Mouse (Mus musculus): Measurements from ENCODE around the gene Gramd4. TPM values are rescaled to one million over a fixed set of nuclear protein-coding genes. Genes with fewer than 3 reads are reported as not detected.

The Gramd4 gene
- polyA plus RNA-seq, 1 experiment from 2014 or later, result 17.4 TPM

GRCm38 (mm10) chr15:86032811-86033190 lies 24.7 kb upstream of the Gramd4 start:
- 2% methylated on average over 38 of the region's 38 CpGs for WGBS
- peak overlapping the region; percentile 72 for H3K4me3 ChIP-seq (replicated peaks)
- peaks cover 31% of the 10 kb centered on the region for H3K27me3 ChIP-seq
- H3K4me2 ChIP-seq, result peak overlapping the region; percentile 91
- H3K9ac ChIP-seq, result peak overlapping the region; percentile 77
- no peak for ATAC-seq (replicated peaks; ENCODE audit: low FRiP score)
- peak overlapping the region; percentile 93; the same call in 1 of the 2 replicates for H3K27ac ChIP-seq
- peaks cover 7% of the 10 kb centered on the region for H3K9me3 ChIP-seq (replicated peaks)
- peaks cover 21% of the 10 kb centered on the region for H3K36me3 ChIP-seq
- H3K4me1 ChIP-seq, result peaks cover 59% of the 10 kb centered on the region

GRCm38 (mm10) chr15:86033191-86033841 lies 24.2 kb upstream of the Gramd4 start, which contains the start of gene Celsr1:
TSS of gene Celsr1 (minus strand) at chr15:86033777.
- under 1% methylated on average over 75 of the region's 80 CpGs for WGBS
- ATAC-seq (replicated peaks; ENCODE audit: low FRiP score), result peak; percentile 25; the same call in 1 of the 2 replicates

GRCm38 (mm10) chr15:86034021-86034523 lies 23.4 kb upstream of the Gramd4 start:
- H3K9me3 ChIP-seq (replicated peaks), result peaks cover 7% of the 10 kb centered on the region
- peak overlapping the region; percentile 77 for H3K9ac ChIP-seq
- ATAC-seq (replicated peaks; ENCODE audit: low FRiP score), result peak; percentile 86
- H3K36me3 ChIP-seq, result peaks cover 21% of the 10 kb centered on the region
- peaks cover 33% of the 10 kb centered on the region for H3K27me3 ChIP-seq
- peaks cover 59% of the 10 kb centered on the region for H3K4me1 ChIP-seq
- peak overlapping the region; percentile 72 for H3K4me3 ChIP-seq (replicated peaks)
- H3K4me2 ChIP-seq, result peak overlapping the region; percentile 91
- peak overlapping the region; percentile 94 for H3K27ac ChIP-seq
- WGBS, result under 1% methylated on average over 44 of the region's 44 CpGs

More at GRCm38 (mm10) chr15:86033191-86033841, 24.2 kb upstream of the Gramd4 start, which contains the start of gene Celsr1:
- Histone ChIP-seq H3K27ac (peak within 1 kb of the TSS; percentile 94), H3K4me3 (replicated peaks) (peak within 1 kb of the TSS; percentile 72), H3K9me3 (replicated peaks) (peaks cover 7% of the 10 kb centered on the region), H3K36me3 (peaks cover 21% of the 10 kb centered on the region), H3K27me3 (peaks cover 31% of the 10 kb centered on the region), H3K4me2 (peak within 1 kb of the TSS; percentile 91), H3K4me1 (peaks cover 59% of the 10 kb centered on the region), H3K9ac (peak within 1 kb of the TSS; percentile 77)

- H3K9ac ChIP-seq, result no peak overlapping the region
- peak; percentile 38 for ATAC-seq (replicated peaks; ENCODE audit: low FRiP score)
- peaks cover 51% of the 10 kb centered on the region for H3K4me1 ChIP-seq
- H3K9me3 ChIP-seq (replicated peaks), result peaks cover 7% of the 10 kb centered on the region
- H3K27me3 ChIP-seq, result peaks cover 40% of the 10 kb centered on the region
- WGBS, result 8% methylated on average over 12 of the region's 12 CpGs
- peaks cover 21% of the 10 kb centered on the region for H3K36me3 ChIP-seq
- H3K4me2 ChIP-seq, result peak overlapping the region; percentile 91
- peak overlapping the region; percentile 72 for H3K4me3 ChIP-seq (replicated peaks)
- peak overlapping the region; percentile 94 for H3K27ac ChIP-seq
Observed at GRCm38 (mm10) chr15:86034781-86035360, 22.6 kb upstream of the Gramd4 start.

- H3K4me1 ChIP-seq, result peaks cover 42% of the 10 kb centered on the region
- H3K4me2 ChIP-seq, result no peak overlapping the region
- H3K36me3 ChIP-seq, result peaks cover 11% of the 10 kb centered on the region
- peaks cover 48% of the 10 kb centered on the region for H3K27me3 ChIP-seq
- 62% methylated on average over 3 of the region's 3 CpGs for WGBS
- no peak overlapping the region for H3K4me3 ChIP-seq (replicated peaks)
- H3K9me3 ChIP-seq (replicated peaks), result peaks cover 4% of the 10 kb centered on the region
- H3K27ac ChIP-seq, result 0 out of 2 replicates have a peak overlapping the region, but pooled peaks have one; percentile 18
- ATAC-seq (replicated peaks; ENCODE audit: low FRiP score), result no peak
- no peak overlapping the region for H3K9ac ChIP-seq
Observed at GRCm38 (mm10) chr15:86035913-86036312, 21.6 kb upstream of the Gramd4 start.

- H3K27ac ChIP-seq, result no peak overlapping the region
- 2% methylated on average over 2 of the region's 2 CpGs for WGBS
- H3K4me1 ChIP-seq, result peaks cover 23% of the 10 kb centered on the region
- H3K27me3 ChIP-seq, result peaks cover 23% of the 10 kb centered on the region
- no peaks in the 10 kb centered on the region for H3K9me3 ChIP-seq (replicated peaks)
- H3K36me3 ChIP-seq, result no peaks in the 10 kb centered on the region
- ATAC-seq (replicated peaks; ENCODE audit: low FRiP score), result peak; percentile 23; the same call in 1 of the 2 replicates
- no peak overlapping the region for H3K4me3 ChIP-seq (replicated peaks)
- H3K9ac ChIP-seq, result no peak overlapping the region
- H3K4me2 ChIP-seq, result no peak overlapping the region
Observed at GRCm38 (mm10) chr15:86038802-86039201, 18.7 kb upstream of the Gramd4 start.

GRCm38 (mm10) chr15:86041421-86041820 lies 16.1 kb upstream of the Gramd4 start:
- no peak overlapping the region for H3K4me2 ChIP-seq
- ATAC-seq (replicated peaks; ENCODE audit: low FRiP score), result no peak
- peaks cover 12% of the 10 kb centered on the region for H3K4me1 ChIP-seq
- H3K36me3 ChIP-seq, result no peaks in the 10 kb centered on the region
- no peak overlapping the region for H3K9ac ChIP-seq
- H3K27ac ChIP-seq, result no peak overlapping the region
- H3K9me3 ChIP-seq (replicated peaks), result no peaks in the 10 kb centered on the region
- 88% methylated on average over 5 of the region's 5 CpGs for WGBS
- H3K27me3 ChIP-seq, result peaks cover 17% of the 10 kb centered on the region
- no peak overlapping the region for H3K4me3 ChIP-seq (replicated peaks)

- Histone ChIP-seq H3K9ac (no peak overlapping the region), H3K27ac (no peak overlapping the region), H3K27me3 (peaks cover 17% of the 10 kb centered on the region), H3K36me3 (no peaks in the 10 kb centered on the region), H3K4me1 (peaks cover 12% of the 10 kb centered on the region), H3K4me2 (no peak overlapping the region), H3K9me3 (replicated peaks) (no peaks in the 10 kb centered on the region), H3K4me3 (replicated peaks) (no peak overlapping the region)
- 34% methylated on average over 4 of the region's 4 CpGs for WGBS
- no peak for ATAC-seq (replicated peaks; ENCODE audit: low FRiP score)
Observed at GRCm38 (mm10) chr15:86042364-86042763, 15.1 kb upstream of the Gramd4 start.

- H3K4me1 ChIP-seq, result peaks cover 13% of the 10 kb centered on the region
- no peak overlapping the region for H3K27ac ChIP-seq
- no peak overlapping the region for H3K9ac ChIP-seq
- no peaks in the 10 kb centered on the region for H3K27me3 ChIP-seq
- no peaks in the 10 kb centered on the region for H3K36me3 ChIP-seq
- no peak overlapping the region for H3K4me3 ChIP-seq (replicated peaks)
- no peak for ATAC-seq (replicated peaks; ENCODE audit: low FRiP score)
- WGBS, result 85% methylated on average over 3 of the region's 3 CpGs
- H3K4me2 ChIP-seq, result no peak overlapping the region
- no peaks in the 10 kb centered on the region for H3K9me3 ChIP-seq (replicated peaks)
Observed at GRCm38 (mm10) chr15:86049510-86049909, 8.0 kb upstream of the Gramd4 start.

- no peaks in the 10 kb centered on the region for H3K36me3 ChIP-seq
- H3K4me3 ChIP-seq (replicated peaks), result no peak overlapping the region
- H3K27me3 ChIP-seq, result no peaks in the 10 kb centered on the region
- WGBS, result 73% methylated on average over 4 of the region's 4 CpGs
- H3K9me3 ChIP-seq (replicated peaks), result no peaks in the 10 kb centered on the region
- no peak overlapping the region for H3K9ac ChIP-seq
- H3K4me2 ChIP-seq, result no peak overlapping the region
- ATAC-seq (replicated peaks; ENCODE audit: low FRiP score), result no peak
- H3K27ac ChIP-seq, result no peak overlapping the region
- peaks cover 13% of the 10 kb centered on the region for H3K4me1 ChIP-seq
Observed at GRCm38 (mm10) chr15:86050170-86050743, 7.2 kb upstream of the Gramd4 start.

- H3K4me3 ChIP-seq (replicated peaks), result no peak overlapping the region
- no peaks in the 10 kb centered on the region for H3K36me3 ChIP-seq
- H3K27ac ChIP-seq, result no peak overlapping the region
- H3K4me1 ChIP-seq, result peaks cover 13% of the 10 kb centered on the region
- H3K27me3 ChIP-seq, result no peaks in the 10 kb centered on the region
- ATAC-seq (replicated peaks; ENCODE audit: low FRiP score), result no peak
- H3K9me3 ChIP-seq (replicated peaks), result no peaks in the 10 kb centered on the region
- no peak overlapping the region for H3K4me2 ChIP-seq
- 76% methylated on average over 10 of the region's 10 CpGs for WGBS
- H3K9ac ChIP-seq, result no peak overlapping the region
Observed at GRCm38 (mm10) chr15:86051152-86051551, 6.3 kb upstream of the Gramd4 start.

Data from kidney, embryonic 15.5 days (tissue).